Mouse (Mus musculus): ENCODE measurements around the gene Zkscan2. TPM values are rescaled to one million over a fixed set of nuclear protein-coding genes. Genes with fewer than 3 reads are reported as not detected.

Zkscan2 gene
- polyA plus RNA-seq, 1 experiment = 29.3 TPM

DNA sequence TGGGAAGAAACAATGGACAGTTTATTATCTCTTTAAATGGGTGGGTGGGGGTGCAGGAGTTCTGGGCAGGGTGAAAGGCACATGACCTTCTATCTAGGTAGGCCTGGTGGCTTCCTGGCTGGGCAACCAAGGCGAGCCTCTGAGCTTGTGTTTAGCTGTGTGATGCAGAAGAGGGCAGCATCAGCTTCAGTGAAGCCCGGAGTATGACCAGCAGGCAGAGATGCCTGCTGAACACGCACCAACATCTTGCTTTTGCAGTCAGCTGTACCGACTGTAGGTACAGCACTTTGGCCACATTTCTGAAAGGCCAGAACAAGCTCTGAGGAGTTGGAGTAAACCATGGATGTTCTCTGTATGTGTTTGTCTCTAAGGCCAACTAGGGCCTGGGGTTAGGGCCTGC is 36.7 kb downstream of the Zkscan2 start:
- no peak for TF ChIP-seq POLR2A (IDR thresholded peaks at IDR 0.05; ENCODE audit: borderline replicate concordance, extremely low read depth, insufficient read depth, insufficient read length, poor library complexity, severe bottlenecking)
- DNase-seq (ENCODE audit: low read depth) = no peak

- TF ChIP-seq CTCF (IDR thresholded peaks at IDR 0.05; ENCODE audit: borderline replicate concordance, extremely low read depth, insufficient read depth, insufficient read length) (no peak), POLR2A (IDR thresholded peaks at IDR 0.05; ENCODE audit: borderline replicate concordance, extremely low read depth, insufficient read depth, insufficient read length, poor library complexity, severe bottlenecking) (no peak)
- peak; percentile 25 for DNase-seq (ENCODE audit: low read depth)
Observed at GRCm38 (mm10) chr7:123462070-123462501, 38.2 kb downstream of the Zkscan2 start, which contains the start of gene Aqp8. TSS of gene Aqp8 (plus strand) at chr7:123462291.

GRCm38 (mm10) chr7:123461316-123461715 is 38.9 kb downstream of the Zkscan2 start:
- DNase-seq (ENCODE audit: low read depth) = no peak
- TF ChIP-seq POLR2A (IDR thresholded peaks at IDR 0.05; ENCODE audit: borderline replicate concordance, extremely low read depth, insufficient read depth, insufficient read length, poor library complexity, severe bottlenecking) (no peak), CTCF (IDR thresholded peaks at IDR 0.05; ENCODE audit: borderline replicate concordance, extremely low read depth, insufficient read depth, insufficient read length) (no peak)

- no peak for TF ChIP-seq POLR2A (IDR thresholded peaks at IDR 0.05; ENCODE audit: borderline replicate concordance, extremely low read depth, insufficient read depth, insufficient read length, poor library complexity, severe bottlenecking)
- TF ChIP-seq CTCF (IDR thresholded peaks at IDR 0.05; ENCODE audit: borderline replicate concordance, extremely low read depth, insufficient read depth, insufficient read length) = no peak
- DNase-seq (ENCODE audit: low read depth) = no peak
Observed at GRCm38 (mm10) chr7:123459247-123459646, 41.0 kb downstream of the Zkscan2 start.

- DNase-seq (ENCODE audit: low read depth) = no peak
- TF ChIP-seq CTCF (IDR thresholded peaks at IDR 0.05; ENCODE audit: borderline replicate concordance, extremely low read depth, insufficient read depth, insufficient read length) (no peak), POLR2A (IDR thresholded peaks at IDR 0.05; ENCODE audit: borderline replicate concordance, extremely low read depth, insufficient read depth, insufficient read length, poor library complexity, severe bottlenecking) (no peak)
Observed at GRCm38 (mm10) chr7:123458309-123458708, 41.9 kb downstream of the Zkscan2 start.

- TF ChIP-seq CTCF (IDR thresholded peaks at IDR 0.05; ENCODE audit: borderline replicate concordance, extremely low read depth, insufficient read depth, insufficient read length) = no peak
- no peak for TF ChIP-seq POLR2A (IDR thresholded peaks at IDR 0.05; ENCODE audit: borderline replicate concordance, extremely low read depth, insufficient read depth, insufficient read length, poor library complexity, severe bottlenecking)
- no peak for DNase-seq (ENCODE audit: low read depth)
Observed at GRCm38 (mm10) chr7:123455088-123455487, 45.2 kb downstream of the Zkscan2 start.

GRCm38 (mm10) chr7:123453066-123453465 is 47.2 kb downstream of the Zkscan2 start:
- no peak for DNase-seq (ENCODE audit: low read depth)
- TF ChIP-seq POLR2A (IDR thresholded peaks at IDR 0.05; ENCODE audit: borderline replicate concordance, extremely low read depth, insufficient read depth, insufficient read length, poor library complexity, severe bottlenecking) (no peak), CTCF (IDR thresholded peaks at IDR 0.05; ENCODE audit: borderline replicate concordance, extremely low read depth, insufficient read depth, insufficient read length) (no peak)

GRCm38 (mm10) chr7:123452551-123452950 is 47.7 kb downstream of the Zkscan2 start:
- TF ChIP-seq POLR2A (IDR thresholded peaks at IDR 0.05; ENCODE audit: borderline replicate concordance, extremely low read depth, insufficient read depth, insufficient read length, poor library complexity, severe bottlenecking) (no peak), CTCF (IDR thresholded peaks at IDR 0.05; ENCODE audit: borderline replicate concordance, extremely low read depth, insufficient read depth, insufficient read length) (no peak)
- no peak for DNase-seq (ENCODE audit: low read depth)

- no peak for TF ChIP-seq POLR2A (IDR thresholded peaks at IDR 0.05; ENCODE audit: borderline replicate concordance, extremely low read depth, insufficient read depth, insufficient read length, poor library complexity, severe bottlenecking)
- TF ChIP-seq CTCF (IDR thresholded peaks at IDR 0.05; ENCODE audit: borderline replicate concordance, extremely low read depth, insufficient read depth, insufficient read length) = no peak
- DNase-seq (ENCODE audit: low read depth) = no peak
Observed at GRCm38 (mm10) chr7:123450515-123450914, 49.7 kb downstream of the Zkscan2 start.

- no peak for DNase-seq (ENCODE audit: low read depth)
- TF ChIP-seq CTCF (IDR thresholded peaks at IDR 0.05; ENCODE audit: borderline replicate concordance, extremely low read depth, insufficient read depth, insufficient read length) = no peak
- no peak for TF ChIP-seq POLR2A (IDR thresholded peaks at IDR 0.05; ENCODE audit: borderline replicate concordance, extremely low read depth, insufficient read depth, insufficient read length, poor library complexity, severe bottlenecking)
Observed at GRCm38 (mm10) chr7:123449676-123450075, 50.6 kb downstream of the Zkscan2 start.

DNA sequence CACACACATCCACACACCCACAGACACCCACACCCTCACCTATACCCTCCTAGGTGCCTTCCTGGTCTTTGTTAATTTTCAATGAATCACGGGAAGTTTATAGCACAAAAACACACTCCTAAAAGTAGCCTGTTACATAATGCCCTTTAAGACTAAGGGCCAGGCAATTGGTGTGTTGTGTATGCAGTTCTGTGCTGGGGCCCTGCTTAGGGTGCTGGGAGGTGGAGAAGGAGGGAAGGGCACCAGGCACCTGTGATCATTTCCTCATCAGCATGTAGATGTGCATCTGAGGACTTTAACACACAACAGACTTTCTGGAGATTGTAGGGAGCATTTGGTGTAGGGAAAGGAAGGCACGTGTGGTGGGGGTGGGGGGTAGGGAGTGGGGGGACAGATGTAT is 51.5 kb downstream of the Zkscan2 start:
- no peak for DNase-seq (ENCODE audit: low read depth)
- no peak for TF ChIP-seq POLR2A (IDR thresholded peaks at IDR 0.05; ENCODE audit: borderline replicate concordance, extremely low read depth, insufficient read depth, insufficient read length, poor library complexity, severe bottlenecking)
- TF ChIP-seq CTCF (IDR thresholded peaks at IDR 0.05; ENCODE audit: borderline replicate concordance, extremely low read depth, insufficient read depth, insufficient read length) = no peak

DNA sequence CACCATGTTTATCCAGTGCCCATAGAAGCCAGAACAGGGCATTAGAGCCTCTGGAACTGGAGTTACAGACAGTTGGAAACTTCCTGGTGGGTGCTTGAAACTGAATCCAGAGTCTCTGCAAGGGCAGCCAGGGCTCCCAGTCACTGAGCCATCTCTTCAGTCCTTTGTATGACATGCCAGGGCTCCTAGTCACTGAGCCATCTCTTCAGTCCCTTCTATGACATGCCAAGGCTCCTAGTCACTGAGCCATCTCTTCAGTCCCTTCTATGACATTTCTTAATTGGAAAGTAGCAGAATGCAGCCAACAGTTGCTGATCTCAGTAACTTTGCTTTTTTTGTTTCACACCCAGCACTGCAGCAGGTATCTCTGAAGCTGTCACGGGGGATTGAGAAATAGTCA is 58.2 kb downstream of the Zkscan2 start:
- DNase-seq (ENCODE audit: low read depth) = no peak
- TF ChIP-seq CTCF (IDR thresholded peaks at IDR 0.05; ENCODE audit: borderline replicate concordance, extremely low read depth, insufficient read depth, insufficient read length) (no peak), POLR2A (IDR thresholded peaks at IDR 0.05; ENCODE audit: borderline replicate concordance, extremely low read depth, insufficient read depth, insufficient read length, poor library complexity, severe bottlenecking) (no peak)

Measured in brain, embryonic 14.5 days (tissue).